Mouse (Mus musculus) cerebellum, adult 9-10 months (tissue): Measurements from ENCODE around the gene Sec24c.
"Not testable (repeated sequence)": the region's sequence is repeated elsewhere in the genome, so short reads cannot be mapped to it uniquely, and the experiment has no call there.

ENCODE experiments used
- DNase-seq: peaks from one replicate; pipeline ENCODE4 v3.0.0; 2022

Sec24c gene

GRCm38 (mm10) chr14:20700362-20700761 lies 26.3 kb downstream of the Sec24c start:
- no peak for DNase-seq

- no peak for DNase-seq
These were observed 27.4 kb downstream of the Sec24c start for GRCm38 (mm10) chr14:20701554-20701953.

GRCm38 (mm10) chr14:20702096-20702740 lies 28.1 kb downstream of the Sec24c start:
- no peak for DNase-seq

GRCm38 (mm10) chr14:20702741-20703381 lies 28.8 kb downstream of the Sec24c start, which contains the start of gene Chchd1:
Chchd1 (plus strand) TSS chr14:20703006.
- peak; percentile 90 for DNase-seq

- not testable (repeated sequence) for DNase-seq
These were observed 29.4 kb downstream of the Sec24c start for GRCm38 (mm10) chr14:20703461-20703860.

GRCm38 (mm10) chr14:20707201-20708190 lies 33.4 kb downstream of the Sec24c start, which contains the start of gene Zswim8:
Zswim8 (plus strand) TSS chr14:20707552.
- DNase-seq = peak; percentile 89

- DNase-seq = no peak
These were observed 34.1 kb downstream of the Sec24c start for GRCm38 (mm10) chr14:20708239-20708638.

- DNase-seq = no peak
These were observed 39.7 kb downstream of the Sec24c start for GRCm38 (mm10) chr14:20713832-20714231.

GRCm38 (mm10) chr14:20718443-20718842 lies 44.3 kb downstream of the Sec24c start:
- DNase-seq = no peak

- no peak for DNase-seq
These were observed 45.7 kb downstream of the Sec24c start for GRCm38 (mm10) chr14:20719767-20720166.

GRCm38 (mm10) chr14:20721371-20721770 lies 47.3 kb downstream of the Sec24c start:
- DNase-seq = no peak

GRCm38 (mm10) chr14:20723006-20723405 lies 48.9 kb downstream of the Sec24c start:
- DNase-seq = no peak

GRCm38 (mm10) chr14:20724043-20724442 lies 49.9 kb downstream of the Sec24c start:
- no peak for DNase-seq

GRCm38 (mm10) chr14:20725660-20726339 lies 51.7 kb downstream of the Sec24c start:
- no peak for DNase-seq

- no peak for DNase-seq
These were observed 55.8 kb downstream of the Sec24c start for GRCm38 (mm10) chr14:20729871-20730270.

- no peak for DNase-seq
These were observed 56.9 kb downstream of the Sec24c start for GRCm38 (mm10) chr14:20730853-20731602.

GRCm38 (mm10) chr14:20733041-20733951 lies 59.2 kb downstream of the Sec24c start:
- no peak for DNase-seq

- peak; percentile 88 for DNase-seq
These were observed 60.1 kb downstream of the Sec24c start, which contains the start of gene Ndst2 for GRCm38 (mm10) chr14:20733952-20734774. Ndst2 (minus strand) TSS chr14:20734562.

- DNase-seq = no peak
These were observed 60.9 kb downstream of the Sec24c start for GRCm38 (mm10) chr14:20735052-20735451.
